Mouse (Mus musculus) lung, postnatal 0 days (tissue): ENCODE measurements around the gene Hmgb1.

ENCODE experiments used
- CTCF ChIP-seq: IDR thresholded peaks from 2 replicates; pipeline ENCODE4 v1.5.1; 2016; ENCODE audit warnings: antibody characterized with exemption, mild to moderate bottlenecking
- EP300 ChIP-seq: IDR thresholded peaks from 2 replicates; pipeline ENCODE4 v1.6.1; 2016; ENCODE audit warnings: antibody characterized with exemption, mild to moderate bottlenecking, control low read depth

DNA sequence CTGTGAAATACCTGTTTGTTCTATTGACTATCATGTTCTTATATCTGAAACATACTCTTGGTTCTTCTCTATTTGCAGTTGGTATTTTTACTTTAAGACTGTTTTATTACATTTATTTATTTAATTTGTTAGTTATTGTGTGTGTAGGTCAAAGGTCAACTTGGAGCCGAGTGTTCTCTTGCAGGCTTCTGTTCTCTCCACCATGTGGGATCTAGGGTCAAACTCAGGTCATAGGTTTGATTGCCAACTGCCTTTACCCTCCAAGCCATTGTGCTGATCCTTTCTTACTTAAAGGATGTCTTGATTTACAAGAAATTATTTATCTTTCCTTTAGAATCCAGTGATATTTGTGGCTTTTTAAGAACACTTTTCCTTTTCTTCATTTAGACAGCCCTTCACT is 12.3 kb upstream of the Hmgb1 start:
- TF ChIP-seq CTCF (no peak), EP300 (no peak)
